Mouse (Mus musculus) olfactory bulb, adult 2 months (tissue): ENCODE results near the gene Erp27. TPM values are rescaled to one million over a fixed set of nuclear protein-coding genes. Genes with fewer than 3 reads are reported as not detected.

Source experiments
- H3K27ac ChIP-seq: fragments of 200-500 bp; 2 replicates; pipeline ENCODE4 v1.5.1; 2012; ENCODE audit warnings: low read depth, low read length; ENCODE audit not compliant: insufficient read depth
- H3K4me1 ChIP-seq: fragments of 200-500 bp; 2 replicates; pipeline ENCODE4 v1.6.1; 2012; ENCODE audit warnings: low read length; ENCODE audit not compliant: control insufficient read depth, insufficient read depth
- H3K4me3 ChIP-seq: fragments of 200-500 bp; 2 replicates; pipeline ENCODE4 v1.5.1; 2012; ENCODE audit warnings: mild to moderate bottlenecking, low read depth, low read length, moderate library complexity; ENCODE audit not compliant: insufficient read depth
- CTCF ChIP-seq: fragments of 200-500 bp; IDR thresholded peaks from 2 replicates; pipeline ENCODE4 v1.5.1; 2012; ENCODE audit warnings: low read depth, mild to moderate bottlenecking, low read length, moderate library complexity; ENCODE audit not compliant: insufficient read depth
- POLR2A ChIP-seq: fragments of 200-500 bp; IDR thresholded peaks from 2 replicates; pipeline ENCODE4 v1.6.1; 2012; ENCODE audit warnings: mild to moderate bottlenecking, low read depth, low read length, moderate library complexity; ENCODE audit not compliant: insufficient read depth
- WGBS: fragments of 180-500 bp; shearing (Covaris S2); methylation state at CpG from one replicate; pipeline ENCODE4 v1.1.7; 2018; 5-methylcytosine and 5-hydroxymethylcytosine counted together
- polyA plus RNA-seq: library from polyadenylated mRNA; stranded (reverse); fragments of >200 nt; gene quantifications from 2 replicates; pipeline ENCODE4 v1.2.4, GENCODE M21; 2012; ENCODE audit warnings: low replicate concordance; ENCODE audit not compliant: missing spikeins, insufficient read depth, insufficient read length

Gene Erp27
- polyA plus RNA-seq, 1 experiment = not detected

GRCm38 (mm10) chr6:136903885-136904470 lies 18.0 kb downstream of the Erp27 start:
- Histone ChIP-seq H3K4me1 (peaks cover 11% of the 10 kb centered on the region), H3K4me3 (no peak overlapping the region), H3K27ac (no peak overlapping the region)
- TF ChIP-seq POLR2A = no peak
- no peak for TF ChIP-seq CTCF
- WGBS = 79% methylated on average over 8 of the region's 8 CpGs

DNA sequence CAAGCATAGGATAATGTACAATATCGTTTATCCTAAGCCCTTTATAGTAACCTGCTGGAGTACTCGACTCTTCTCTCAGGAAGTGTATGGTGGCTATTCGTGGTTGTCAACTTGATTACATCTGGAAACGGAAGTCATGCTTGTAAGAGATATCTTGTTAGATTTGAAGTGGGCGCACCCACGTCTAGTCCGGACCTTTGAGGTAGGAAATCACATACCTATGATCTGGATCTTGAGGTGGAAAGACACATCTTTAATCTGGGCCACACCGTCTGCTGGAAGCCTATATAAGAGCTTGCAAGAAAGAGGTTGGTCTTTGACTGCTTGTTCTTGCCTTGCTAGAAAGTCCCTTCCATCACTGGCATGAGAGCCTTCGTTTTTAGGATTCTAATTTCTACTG lies 19.5 kb downstream of the Erp27 start:
- WGBS = 93% methylated on average over 9 of the region's 9 CpGs
- Histone ChIP-seq H3K27ac (no peak overlapping the region), H3K4me3 (no peak overlapping the region)

DNA sequence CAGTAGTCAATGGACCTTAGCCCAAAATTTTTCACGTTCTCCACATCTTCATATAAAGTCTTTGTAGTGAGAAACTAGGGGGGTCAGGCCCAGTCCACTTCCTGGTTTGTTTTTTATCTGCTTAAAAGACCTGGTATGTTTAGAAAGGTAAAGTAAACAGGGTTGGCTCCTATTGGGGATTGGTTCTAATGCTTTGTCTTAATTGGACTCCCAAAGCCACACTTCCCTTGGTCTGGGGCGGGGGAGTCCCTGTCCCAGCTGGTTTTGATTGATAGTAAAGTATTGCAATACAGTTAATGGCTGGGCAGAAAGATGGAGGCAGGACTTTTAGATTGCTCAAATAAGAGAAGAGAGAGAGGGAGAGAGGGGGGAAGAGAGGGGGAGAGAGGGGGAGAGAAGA lies 21.0 kb downstream of the Erp27 start:
- 79% methylated on average over 2 of the region's 2 CpGs for WGBS
- Histone ChIP-seq H3K4me3 (no peak overlapping the region), H3K4me1 (peaks cover under 1% of the 10 kb centered on the region; the same call in 1 of the 2 replicates), H3K27ac (no peak overlapping the region)
- TF ChIP-seq CTCF = no peak
- no peak for TF ChIP-seq POLR2A

More for the DNA sequence above, 19.5 kb downstream of the Erp27 start:
- peaks cover 11% of the 10 kb centered on the region for H3K4me1 ChIP-seq
- no peak for TF ChIP-seq CTCF
- no peak for TF ChIP-seq POLR2A

- H3K27ac ChIP-seq = no peak overlapping the region
- no peak for TF ChIP-seq POLR2A
- no peak for TF ChIP-seq CTCF
- 42% methylated on average over 4 of the region's 4 CpGs for WGBS
- no peak overlapping the region for H3K4me3 ChIP-seq
- no peaks in the 10 kb centered on the region for H3K4me1 ChIP-seq
These were observed 21.5 kb downstream of the Erp27 start for GRCm38 (mm10) chr6:136900369-136901009.

GRCm38 (mm10) chr6:136898954-136899353 lies 23.0 kb downstream of the Erp27 start:
- Histone ChIP-seq H3K27ac (no peak overlapping the region), H3K4me1 (no peaks in the 10 kb centered on the region), H3K4me3 (no peak overlapping the region)
- TF ChIP-seq POLR2A (no peak), CTCF (no peak)
- WGBS = 88% methylated on average over 2 of the region's 2 CpGs

DNA sequence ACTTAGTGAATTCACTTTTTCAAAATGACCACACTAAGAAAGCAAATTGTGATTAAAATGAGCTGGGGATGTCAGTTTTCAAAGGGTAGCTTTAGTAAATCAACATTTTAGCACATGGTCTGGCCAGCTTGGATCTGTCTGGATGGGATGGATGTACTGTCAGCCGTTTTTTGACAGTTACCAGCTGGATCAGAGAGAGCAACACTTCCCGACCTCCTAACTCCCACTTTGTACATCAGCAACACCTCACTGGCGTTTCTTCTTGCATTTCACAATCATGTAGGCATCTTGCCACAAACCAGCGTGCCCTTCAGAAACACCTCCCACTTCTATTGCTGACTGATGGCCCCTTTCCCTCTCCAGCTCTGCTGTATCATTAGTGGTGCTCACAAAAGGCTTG lies 23.8 kb downstream of the Erp27 start:
- Histone ChIP-seq H3K27ac (no peak overlapping the region), H3K4me3 (no peak overlapping the region), H3K4me1 (no peaks in the 10 kb centered on the region)
- 51% methylated on average over 4 of the region's 4 CpGs for WGBS
- TF ChIP-seq CTCF (no peak), POLR2A (no peak)

DNA sequence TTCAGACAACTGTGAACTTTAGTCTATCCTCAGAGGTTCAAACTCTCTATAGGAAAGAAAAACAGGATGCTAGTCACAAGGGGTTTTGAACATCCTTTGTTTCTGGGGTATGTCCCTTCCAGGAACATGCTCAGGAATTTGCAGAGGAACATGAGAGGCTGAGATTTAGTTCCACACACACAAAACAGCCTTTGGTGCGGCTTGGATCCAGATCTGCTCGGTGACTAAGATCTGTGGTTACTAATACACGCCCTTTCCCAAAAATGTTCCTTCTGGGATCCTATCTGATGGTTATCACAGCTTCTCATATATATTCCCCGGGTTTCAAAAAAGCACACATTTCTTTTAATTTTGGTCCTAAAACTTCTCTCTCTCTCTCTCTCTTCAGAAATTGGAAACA lies 24.2 kb downstream of the Erp27 start:
- H3K4me3 ChIP-seq = no peak overlapping the region
- H3K27ac ChIP-seq = no peak overlapping the region
- WGBS = 70% methylated on average over 4 of the region's 4 CpGs
- TF ChIP-seq CTCF (no peak), POLR2A (no peak)
- H3K4me1 ChIP-seq = no peaks in the 10 kb centered on the region

DNA sequence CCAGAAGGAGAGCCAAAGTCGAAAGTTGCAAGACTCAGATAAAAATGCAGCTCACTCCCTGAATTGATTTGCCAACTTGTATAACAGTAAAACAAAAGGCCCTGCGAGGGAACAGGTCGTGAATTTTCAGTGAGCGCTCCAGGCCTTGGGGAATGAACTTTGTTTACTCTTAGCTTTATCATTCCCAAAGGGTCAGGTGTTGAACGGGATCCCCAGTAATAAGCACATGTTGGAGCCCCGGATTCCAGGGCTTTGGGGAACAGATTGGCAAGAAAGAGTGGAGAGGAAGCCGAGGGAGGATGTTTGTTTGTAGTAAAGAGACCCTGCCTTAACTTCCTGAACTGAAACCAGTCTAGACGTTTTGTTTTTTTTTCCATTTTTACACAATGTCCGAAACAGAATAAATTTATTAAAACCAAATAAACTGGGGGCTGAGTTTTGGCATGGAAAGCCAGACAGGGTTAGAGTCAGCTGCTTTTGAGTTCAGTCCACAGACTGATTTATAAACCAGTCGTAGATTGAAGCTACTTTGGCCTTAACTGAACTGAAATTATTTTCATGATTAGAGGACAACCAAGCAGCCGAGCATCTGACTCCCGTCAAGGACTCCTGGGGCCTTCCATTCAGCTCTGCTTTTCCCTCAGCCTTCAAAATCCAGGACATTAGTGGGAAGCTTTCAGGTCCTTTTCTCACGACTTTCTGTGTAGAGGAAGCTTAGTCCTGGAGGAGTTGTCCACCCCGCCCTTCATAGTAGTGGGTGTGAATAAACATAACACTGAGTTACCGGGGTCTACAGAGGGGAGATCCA lies 27.2 kb downstream of the Erp27 start:
- Histone ChIP-seq H3K27ac (no peak overlapping the region), H3K4me1 (no peaks in the 10 kb centered on the region), H3K4me3 (no peak overlapping the region)
- TF ChIP-seq CTCF = no peak
- no peak for TF ChIP-seq POLR2A
- WGBS = 65% methylated on average over 15 of the region's 15 CpGs

DNA sequence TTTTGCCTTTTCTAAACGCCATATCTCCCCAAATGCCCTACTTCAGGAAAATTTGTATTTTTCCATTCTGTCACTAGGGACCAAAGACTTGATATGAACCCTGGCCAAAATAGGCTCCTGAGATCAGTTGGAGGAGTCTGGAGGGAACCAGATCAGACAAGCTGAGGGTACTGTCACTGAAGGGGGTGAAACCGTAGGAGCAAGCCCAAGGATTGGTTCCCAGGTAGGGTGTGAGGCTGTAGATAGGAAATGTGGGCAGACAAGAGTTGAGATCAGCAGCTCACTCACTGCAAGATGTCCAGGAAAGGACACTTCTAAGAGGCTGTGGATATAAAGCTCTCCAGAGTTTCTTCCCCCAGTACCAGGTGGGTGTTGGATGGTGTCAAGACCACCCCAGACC lies 30.0 kb downstream of the Erp27 start:
- Histone ChIP-seq H3K4me3 (no peak overlapping the region), H3K27ac (no peak overlapping the region), H3K4me1 (no peaks in the 10 kb centered on the region)
- TF ChIP-seq CTCF (no peak), POLR2A (no peak)
- WGBS = 93% methylated on average over 2 of the region's 2 CpGs
